Mouse (Mus musculus) cortical plate, adult 2 months (tissue): ENCODE measurements at regions not wholly inside any gene's neighbourhood (a gene's known extent, or its start where the extent isn't known, plus 50 kb on each side); places are given as distances from the start of the nearest gene placed in this dataset.

ENCODE experiments used
- H3K27ac ChIP-seq: fragments of 200-500 bp; 2 replicates; pipeline ENCODE4 v1.5.1; 2012; ENCODE audit warnings: low read length, control low read depth, inconsistent platforms; ENCODE audit not compliant: insufficient read depth
- H3K4me1 ChIP-seq: fragments of 200-500 bp; 2 replicates; pipeline ENCODE4 v1.6.1; 2011; ENCODE audit warnings: low read length; ENCODE audit not compliant: control insufficient read depth, insufficient read depth
- H3K4me3 ChIP-seq: fragments of 200-500 bp; 2 replicates; pipeline ENCODE4 v1.5.1; 2011; ENCODE audit warnings: mild to moderate bottlenecking, low read length, control low read depth; ENCODE audit not compliant: insufficient read depth
- CTCF ChIP-seq: fragments of 200-500 bp; IDR thresholded peaks from 2 replicates; pipeline ENCODE4 v1.5.1; 2011; ENCODE audit warnings: mild to moderate bottlenecking, control low read depth, low read length; ENCODE audit not compliant: insufficient read depth; ENCODE audit errors: extremely low read depth
- POLR2A ChIP-seq: fragments of 200-500 bp; IDR thresholded peaks from 2 replicates; pipeline ENCODE4 v1.6.1; 2011; ENCODE audit warnings: mild to moderate bottlenecking, low read length, control low read depth; ENCODE audit not compliant: insufficient read depth; ENCODE audit errors: extremely low read depth

DNA sequence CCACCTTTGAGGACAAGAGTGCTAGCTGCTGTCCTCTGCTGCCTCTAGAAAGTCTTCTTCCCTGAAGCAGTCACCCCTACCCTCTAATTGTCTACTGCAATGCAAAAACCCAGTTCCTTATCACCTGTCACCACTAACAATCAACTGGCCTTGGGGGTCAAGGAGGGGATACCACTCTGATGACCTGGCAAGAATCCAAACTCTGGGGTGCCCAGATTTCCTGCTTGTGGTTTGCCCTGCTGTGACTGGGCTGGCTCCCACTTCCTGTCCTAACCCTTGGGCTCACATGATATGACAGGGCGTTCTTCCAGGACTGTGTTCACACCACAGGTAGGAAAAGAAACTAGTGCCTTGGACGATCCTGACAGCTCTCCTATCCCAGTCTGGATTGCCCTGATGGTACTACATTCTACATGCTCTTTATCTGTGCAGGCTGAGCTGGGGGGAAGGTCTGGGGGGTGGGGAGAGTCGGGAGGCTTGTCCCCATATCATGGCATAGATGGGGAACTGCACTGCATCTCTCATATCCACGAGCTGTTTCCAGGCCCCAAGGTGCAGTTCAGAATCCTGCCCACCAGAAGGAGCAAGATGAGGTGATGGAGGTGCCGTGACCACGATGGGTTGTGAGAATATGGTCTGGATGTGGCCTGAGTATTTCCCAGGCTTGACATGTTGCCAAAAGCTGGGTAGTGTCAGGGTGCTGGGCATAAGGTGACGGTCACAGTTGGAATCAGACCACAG is 81.0 kb downstream of the Maf start:
- H3K4me1 ChIP-seq, result no peaks in the 10 kb centered on the region
- no peak overlapping the region for H3K27ac ChIP-seq
- no peak overlapping the region for H3K4me3 ChIP-seq
- TF ChIP-seq POLR2A (no peak), CTCF (no peak)

DNA sequence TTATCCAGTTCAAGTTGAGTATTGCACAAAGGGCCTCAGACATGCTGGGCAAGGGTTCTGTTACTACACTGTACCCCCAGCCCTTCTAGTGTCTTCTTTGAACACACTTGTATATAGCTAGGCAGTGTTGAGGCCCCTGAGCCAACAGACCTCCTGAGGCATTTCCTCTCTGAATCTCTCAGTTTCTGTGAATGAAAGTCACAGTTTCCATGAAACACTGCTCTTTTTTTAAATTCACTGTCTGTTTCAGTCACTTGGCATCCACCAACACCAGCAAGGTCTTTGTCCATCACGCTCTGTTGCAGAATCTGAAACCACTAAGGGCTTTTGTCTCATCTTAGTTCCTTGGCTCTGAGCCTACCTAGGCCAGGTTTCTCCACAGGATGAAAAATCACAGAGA is 82.5 kb downstream of the Maf start:
- TF ChIP-seq POLR2A (no peak), CTCF (no peak)
- Histone ChIP-seq H3K4me1 (no peaks in the 10 kb centered on the region), H3K4me3 (no peak overlapping the region), H3K27ac (no peak overlapping the region)

DNA sequence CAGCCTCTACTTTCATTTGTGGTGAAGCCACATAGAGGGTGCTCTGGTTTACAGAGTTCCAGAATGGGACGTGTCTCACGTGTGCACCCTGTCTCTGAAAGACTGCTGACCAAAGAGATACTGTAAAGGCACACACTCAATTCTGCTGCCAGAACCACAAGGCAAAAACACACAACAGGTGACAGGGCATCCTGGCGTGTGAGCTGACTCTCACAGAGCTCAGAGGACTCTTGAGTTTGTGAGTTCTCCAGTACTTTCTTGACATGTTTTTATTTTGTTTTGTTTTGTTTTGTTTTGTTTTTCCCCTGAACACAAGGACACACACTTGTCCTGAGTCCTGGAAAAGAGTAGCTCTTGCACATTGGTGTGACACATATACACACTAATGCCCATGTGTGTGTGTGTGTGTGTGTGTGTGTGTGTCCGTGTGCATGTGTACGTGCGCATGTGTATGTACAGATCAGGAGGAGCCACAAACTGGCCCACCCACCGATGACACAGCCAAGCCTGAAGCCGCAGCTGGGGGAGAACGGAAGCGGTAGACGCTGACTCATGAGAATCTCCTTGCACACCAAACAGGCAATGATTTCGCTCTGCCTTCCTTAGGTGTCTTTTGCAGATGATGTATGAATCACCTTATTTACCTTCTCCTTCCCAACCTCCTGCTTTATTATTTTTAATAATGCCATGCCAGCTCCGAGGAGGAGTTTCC is 89.4 kb downstream of the Maf start:
- Histone ChIP-seq H3K4me1 (peaks cover 4% of the 10 kb centered on the region), H3K4me3 (no peak overlapping the region), H3K27ac (no peak overlapping the region)
- TF ChIP-seq CTCF, result no peak
- no peak for TF ChIP-seq POLR2A

DNA sequence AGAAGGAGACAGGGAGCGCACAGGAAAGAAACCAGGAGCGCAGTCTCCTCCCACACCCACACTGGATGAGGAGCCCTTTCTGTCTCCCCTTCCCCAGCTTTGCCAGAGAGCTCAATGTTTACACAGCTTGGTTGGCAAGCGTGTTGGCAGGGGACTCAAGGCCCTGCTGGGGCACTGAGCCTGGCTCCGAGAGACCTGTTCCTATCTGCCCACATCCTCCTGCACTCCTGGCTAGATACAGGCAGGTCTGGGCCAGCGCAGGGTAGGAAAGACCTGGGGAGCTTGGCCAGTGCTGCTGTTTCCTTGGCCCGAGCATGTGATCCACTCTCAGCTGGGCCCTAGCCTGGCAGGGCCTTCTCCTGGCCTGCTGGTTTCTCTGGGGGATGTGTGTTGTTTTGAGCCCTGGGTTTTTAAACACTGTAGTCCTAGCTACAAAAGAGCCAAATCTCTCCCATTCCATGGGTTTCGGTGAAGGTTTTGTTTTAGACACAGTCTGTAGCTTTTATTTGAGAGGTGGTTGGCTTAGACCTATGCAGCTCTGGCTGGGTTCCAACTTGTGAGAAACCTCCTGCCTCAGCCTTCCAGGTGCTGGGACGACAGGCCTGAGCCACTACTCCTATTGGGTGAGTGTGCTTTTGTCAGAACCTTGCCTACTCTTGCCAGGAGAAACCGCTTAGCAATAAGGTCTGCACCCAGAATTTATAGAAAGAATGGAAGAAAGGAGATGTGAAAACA is 90.6 kb downstream of the Maf start:
- H3K4me1 ChIP-seq, result peaks cover 4% of the 10 kb centered on the region
- no peak overlapping the region for H3K4me3 ChIP-seq
- no peak overlapping the region for H3K27ac ChIP-seq
- TF ChIP-seq POLR2A, result no peak
- TF ChIP-seq CTCF, result no peak

DNA sequence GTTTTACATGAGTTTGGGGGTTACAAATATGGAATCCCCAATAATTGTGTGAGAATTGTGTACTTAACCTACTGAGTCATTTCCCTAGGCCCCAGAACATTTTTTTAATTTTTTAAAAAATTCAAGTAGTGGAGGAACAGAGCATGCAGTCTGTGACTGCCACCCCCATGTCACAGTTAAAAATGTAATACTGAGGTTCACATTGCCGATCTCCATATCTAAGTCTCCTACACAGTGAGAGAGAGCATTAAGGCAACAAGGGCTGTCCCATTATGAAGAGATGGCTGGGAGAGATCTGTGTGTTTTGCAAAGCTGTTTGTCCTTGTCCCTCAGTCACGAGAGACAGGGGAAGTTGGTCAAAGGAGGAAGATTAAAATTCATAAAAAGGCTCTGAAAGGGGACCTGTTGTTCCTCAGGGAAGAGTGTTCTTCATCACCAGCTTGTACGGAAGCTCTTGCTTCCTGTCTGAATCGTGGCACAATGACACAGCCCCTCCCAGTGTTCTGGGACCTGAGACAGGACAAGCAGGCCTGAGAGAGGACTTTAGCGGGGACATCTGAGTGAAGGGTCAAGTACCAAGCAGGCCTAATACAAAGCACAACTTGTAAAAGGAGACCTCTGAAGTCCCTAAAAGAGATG is 93.5 kb downstream of the Maf start:
- no peak for TF ChIP-seq POLR2A
- no peak for TF ChIP-seq CTCF
- peaks cover 4% of the 10 kb centered on the region for H3K4me1 ChIP-seq
- no peak overlapping the region for H3K27ac ChIP-seq
- H3K4me3 ChIP-seq, result no peak overlapping the region

DNA sequence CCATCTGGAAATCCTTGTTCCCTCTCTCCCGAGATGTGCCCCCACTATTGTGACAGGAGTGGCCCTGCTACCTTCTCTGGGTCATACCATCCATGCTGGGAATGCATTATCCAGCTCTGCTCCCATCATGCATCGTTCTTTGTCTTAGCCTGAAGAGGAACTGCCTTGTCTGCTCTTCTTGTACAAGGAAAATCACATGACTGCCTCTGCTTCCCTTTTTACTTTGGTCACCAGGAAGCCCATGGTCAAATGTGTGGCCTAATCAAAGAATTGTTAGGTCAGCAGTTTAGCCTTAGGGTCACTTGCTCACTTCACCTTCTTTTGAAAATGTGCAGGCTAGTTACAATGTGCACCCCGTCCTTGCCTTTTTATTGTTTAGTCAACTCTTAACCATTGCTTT is 95.5 kb downstream of the Maf start:
- TF ChIP-seq POLR2A, result no peak
- no peak for TF ChIP-seq CTCF
- Histone ChIP-seq H3K27ac (no peak overlapping the region), H3K4me1 (peaks cover 4% of the 10 kb centered on the region; the same call in 1 of the 2 replicates), H3K4me3 (no peak overlapping the region)

DNA sequence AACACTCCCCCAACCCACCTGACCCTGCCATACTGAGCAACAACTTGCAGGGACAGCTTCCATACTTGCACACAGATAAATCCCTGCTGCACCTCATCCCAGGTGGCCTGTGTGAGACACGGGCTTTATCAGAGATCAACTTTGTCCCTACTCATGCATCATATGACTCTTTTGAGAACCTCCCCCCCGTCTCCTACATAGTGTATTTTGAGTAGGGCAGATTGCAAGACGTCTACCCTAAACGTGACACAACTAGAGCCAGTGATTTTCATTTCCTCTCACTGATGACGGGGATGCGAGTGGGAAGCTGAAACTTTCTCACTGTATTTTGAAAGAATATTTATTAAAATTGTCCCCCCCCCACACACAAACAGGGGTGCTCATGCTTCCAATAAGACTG is 107.8 kb downstream of the Maf start:
- TF ChIP-seq POLR2A (no peak), CTCF (no peak)
- peaks cover 1% of the 10 kb centered on the region; the same call in 1 of the 2 replicates for H3K4me1 ChIP-seq
- no peak overlapping the region for H3K27ac ChIP-seq
- no peak overlapping the region for H3K4me3 ChIP-seq

DNA sequence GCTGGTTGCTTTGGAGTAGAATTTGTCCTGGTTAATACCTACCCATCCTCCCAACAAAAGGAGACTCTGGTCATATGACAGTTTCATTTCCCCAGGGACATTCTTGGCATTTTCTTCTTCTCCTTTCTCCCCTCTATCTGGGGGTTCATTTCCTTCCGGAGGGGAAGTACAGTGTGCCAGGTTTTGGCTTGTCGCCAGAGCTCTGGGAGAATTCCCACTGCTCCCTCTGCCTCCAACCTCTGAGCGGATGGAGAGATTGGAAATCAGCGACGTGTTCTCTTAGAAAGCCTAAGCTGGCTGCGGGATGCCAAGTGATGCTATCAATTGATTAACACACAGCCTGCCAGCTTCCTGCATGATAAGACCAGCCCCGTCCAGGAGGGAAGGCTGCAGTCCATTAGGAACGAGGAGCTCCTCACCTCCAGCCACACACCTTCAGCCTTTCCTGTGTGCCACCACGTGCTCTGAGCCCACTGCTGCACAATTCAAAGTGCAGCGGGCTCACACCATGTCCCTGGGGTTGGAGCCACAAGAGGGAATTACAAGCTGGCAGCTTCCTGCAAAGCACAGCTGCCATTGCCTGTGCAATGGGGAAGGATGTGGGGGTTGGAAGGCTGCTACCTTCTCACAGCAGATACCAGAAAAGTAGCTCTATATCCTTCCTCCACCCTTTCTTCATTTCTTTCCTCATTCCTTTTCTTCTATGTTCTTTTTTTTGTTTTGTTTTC is 110.2 kb downstream of the Maf start:
- H3K27ac ChIP-seq, result no peak overlapping the region
- H3K4me3 ChIP-seq, result no peak overlapping the region
- TF ChIP-seq CTCF (no peak), POLR2A (no peak)
- H3K4me1 ChIP-seq, result peaks cover 1% of the 10 kb centered on the region; the same call in 1 of the 2 replicates

DNA sequence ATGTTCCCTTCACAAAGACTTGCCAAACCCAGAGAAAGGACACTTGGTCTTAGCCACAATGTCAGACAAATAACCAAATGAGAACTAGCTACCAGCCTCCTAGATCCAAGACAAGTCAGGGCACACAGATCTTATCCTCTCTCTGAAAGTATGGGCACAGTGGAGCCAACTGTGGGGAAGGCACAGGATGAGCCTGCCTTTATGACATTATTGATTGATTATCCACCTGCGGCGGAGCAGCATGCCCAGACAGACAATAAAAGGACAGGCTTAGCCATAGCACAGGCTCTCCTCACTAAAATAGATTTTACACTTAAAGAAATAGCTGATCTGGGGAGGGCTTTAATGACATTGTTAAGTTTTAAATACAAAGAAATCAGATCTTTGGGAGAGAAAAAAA is 117.9 kb downstream of the Maf start:
- TF ChIP-seq POLR2A (no peak), CTCF (no peak)
- Histone ChIP-seq H3K27ac (no peak overlapping the region), H3K4me1 (no peaks in the 10 kb centered on the region), H3K4me3 (no peak overlapping the region)
